ENCODE assay signal across 22 mouse cellular contexts in genomic region chr12:86169195-86169594, GRCm38 (mm10).
DNase-seq lines count a peak whose midpoint lies in the region; ATAC-seq and TF ChIP-seq lines count a peak whose summit lies in the region.
"Had no signal": no experiment of that assay in that cellular context is flagged by ENCODE, and none has a peak within 500 bp of the region (broad histone marks: within the 10 kb centered on the region; RNA-seq: fewer than 3 reads in every experiment).

No protein-coding gene starts in this region.

- no peaks in the 10 kb centered on the region for H3K36me3 ChIP-seq in midbrain, embryonic 10.5 days
- H3K36me3 ChIP-seq in midbrain, embryonic 13.5 days = no peaks in the 10 kb centered on the region
- H3K36me3 ChIP-seq in E14TG2a.4 (ENCODE audit: insufficient read depth, low read length) = peaks cover 33% of the 10 kb centered on the region
- H3K36me3 ChIP-seq in limb, embryonic 10.5 days = no peaks in the 10 kb centered on the region
- H3K36me3 ChIP-seq in hindbrain, postnatal 0 days (ENCODE audit: insufficient read depth, low read length) = no peaks in the 10 kb centered on the region
- H3K36me3 ChIP-seq: forebrain, embryonic 12.5 days; forebrain, embryonic 15.5 days; heart, embryonic 13.5 days had no signal

- H3K9me3 ChIP-seq in midbrain, embryonic 10.5 days (replicated peaks) = no peaks in the 10 kb centered on the region
- no peaks in the 10 kb centered on the region for H3K9me3 ChIP-seq in midbrain, embryonic 13.5 days
- H3K9me3 ChIP-seq in E14TG2a.4 (ENCODE audit: low read length) = no peaks in the 10 kb centered on the region
- no peaks in the 10 kb centered on the region for H3K9me3 ChIP-seq in limb, embryonic 10.5 days (replicated peaks)
- H3K9me3 ChIP-seq in hindbrain, postnatal 0 days (ENCODE audit: low read length) = no peaks in the 10 kb centered on the region
- H3K9me3 ChIP-seq: forebrain, embryonic 12.5 days; forebrain, embryonic 15.5 days; heart, embryonic 13.5 days had no signal

- no peak overlapping the region for H3K4me3 ChIP-seq in midbrain, embryonic 10.5 days
- no peak overlapping the region for H3K4me3 ChIP-seq in midbrain, embryonic 13.5 days (replicated peaks)
- H3K4me3 ChIP-seq in E14TG2a.4 (replicated peaks; ENCODE audit: low read length) = peak overlapping the region; percentile 80
- H3K4me3 ChIP-seq in limb, embryonic 10.5 days = no peak overlapping the region
- H3K4me3 ChIP-seq in hindbrain, postnatal 0 days (ENCODE audit: low read length) = no peak overlapping the region
- H3K4me3 ChIP-seq: forebrain, embryonic 12.5 days; forebrain, embryonic 15.5 days; heart, embryonic 13.5 days had no signal

- no peak overlapping the region for H3K4me2 ChIP-seq in midbrain, embryonic 13.5 days (replicated peaks)
- no peak overlapping the region for H3K4me2 ChIP-seq in hindbrain, postnatal 0 days (ENCODE audit: low read depth, low read length)
- H3K4me2 ChIP-seq: forebrain, embryonic 12.5 days; forebrain, embryonic 15.5 days; heart, embryonic 13.5 days; hindbrain, embryonic 14.5 days had no signal

- 0 out of 2 replicates have a peak, but pooled peaks cover 10% of the 10 kb centered on the region for H3K27me3 ChIP-seq in midbrain, embryonic 10.5 days (ENCODE audit: low read depth, poor library complexity, severe bottlenecking)
- 0 out of 2 replicates have a peak, but pooled peaks cover 6% of the 10 kb centered on the region for H3K27me3 ChIP-seq in midbrain, embryonic 13.5 days
- no peaks in the 10 kb centered on the region for H3K27me3 ChIP-seq in E14TG2a.4 (ENCODE audit: insufficient read depth, low read length)
- peaks cover 11% of the 10 kb centered on the region; the same call in 1 of the 2 replicates for H3K27me3 ChIP-seq in limb, embryonic 10.5 days (ENCODE audit: low read depth, poor library complexity, severe bottlenecking)
- H3K27me3 ChIP-seq in hindbrain, postnatal 0 days (ENCODE audit: insufficient read depth, low read length) = no peaks in the 10 kb centered on the region
- H3K27me3 ChIP-seq: forebrain, embryonic 15.5 days had no signal

- no peak for ATAC-seq in midbrain, embryonic 13.5 days
- ATAC-seq in hindbrain, postnatal 0 days = no peak
- ATAC-seq: forebrain, embryonic 15.5 days; intestine, embryonic 16.5 days had no signal

- H3K9ac ChIP-seq in midbrain, embryonic 13.5 days (replicated peaks) = no peak overlapping the region
- no peak overlapping the region for H3K9ac ChIP-seq in hindbrain, postnatal 0 days (replicated peaks; ENCODE audit: low read length)
- H3K9ac ChIP-seq: forebrain, embryonic 12.5 days; forebrain, embryonic 15.5 days; heart, embryonic 13.5 days; hindbrain, embryonic 14.5 days had no signal

- 76% methylated on average over 5 of the region's 5 CpGs for whole genome bisulfite sequencing in midbrain, embryonic 10.5 days
- WGBS in midbrain, embryonic 13.5 days = 74% methylated on average over 5 of the region's 5 CpGs
- WGBS in limb, embryonic 10.5 days = 75% methylated on average over 5 of the region's 5 CpGs
- 77% methylated on average over 5 of the region's 5 CpGs for WGBS in hindbrain, postnatal 0 days

- DNase-seq in midbrain, embryonic 10.5 days (ENCODE audit: low spot score) = no peak
- DNase-seq in R1 (ENCODE audit: low read depth, low spot score) = peak; percentile 45
- no peak for DNase-seq in limb, embryonic 10.5 days (ENCODE audit: low spot score)
- no peak for DNase-seq in MN1 (ENCODE audit: low spot score)
- DNase-seq in hindbrain, postnatal 0 days (ENCODE audit: low spot score) = no peak
- DNase-seq: adrenal gland, adult 2 months; adrenal gland, postnatal 14 days; B cell, adult 2 months; cerebellum, adult 11-12 months; cerebellum, adult 8-10 months; cerebellum, postnatal 10 days; cerebellum, postnatal 36 days; embryo, embryonic 11 days; heart, postnatal 4 days; kidney, adult 18-20 months had no signal

- peaks cover 59% of the 10 kb centered on the region for H3K4me1 ChIP-seq in midbrain, embryonic 10.5 days
- peaks cover 46% of the 10 kb centered on the region for H3K4me1 ChIP-seq in midbrain, embryonic 13.5 days (replicated peaks)
- peaks cover 67% of the 10 kb centered on the region for H3K4me1 ChIP-seq in E14TG2a.4 (replicated peaks; ENCODE audit: low read depth, low read length)
- H3K4me1 ChIP-seq in limb, embryonic 10.5 days = peaks cover 83% of the 10 kb centered on the region
- no peaks in the 10 kb centered on the region for H3K4me1 ChIP-seq in hindbrain, postnatal 0 days (ENCODE audit: insufficient read depth, low read length)

- TF ChIP-seq CTCF in E14TG2a.4 (conservative IDR thresholded peaks at IDR 0.05; ENCODE audit: low read length) = no peak
- TF ChIP-seq CTCF in hindbrain, postnatal 0 days (IDR thresholded peaks at IDR 0.05; ENCODE audit: low read depth) = no peak

- peak overlapping the region; percentile 64 for H3K27ac ChIP-seq in midbrain, embryonic 10.5 days (replicated peaks)
- H3K27ac ChIP-seq in midbrain, embryonic 13.5 days = no peak overlapping the region
- peak overlapping the region; percentile 68 for H3K27ac ChIP-seq in limb, embryonic 10.5 days
- H3K27ac ChIP-seq in hindbrain, postnatal 0 days = no peak overlapping the region
- H3K27ac ChIP-seq: forebrain, embryonic 12.5 days; forebrain, embryonic 15.5 days; heart, embryonic 13.5 days; hindbrain, embryonic 14.5 days had no signal

Comparison
In these comparisons a context has a peak if more than half of its experiments do, and no peak if none do; other contexts are left out.
1. H3K27ac ChIP-seq: peak in midbrain, embryonic 10.5 days (single experiment) and limb, embryonic 10.5 days (single experiment); none in midbrain, embryonic 13.5 days (single experiment) and hindbrain, postnatal 0 days (single experiment).